Mouse (Mus musculus) cerebellum, postnatal 4 days (tissue): ENCODE results near the gene Srgap2.
"Not testable (repeated sequence)": the region's sequence is repeated elsewhere in the genome, so short reads cannot be mapped to it uniquely, and the experiment has no call there.

ENCODE experiments used
- DNase-seq, 2 experiments: peaks; one replicate each; pipeline ENCODE4 v3.0.0; 2022; ENCODE audit warnings: low spot score in 2 of 2, mixed read lengths in 1 of 2

Gene Srgap2

GRCm38 (mm10) chr1:131345422-131346419 is 181.4 kb downstream of the Srgap2 start:
- DNase-seq: no peak

DNA sequence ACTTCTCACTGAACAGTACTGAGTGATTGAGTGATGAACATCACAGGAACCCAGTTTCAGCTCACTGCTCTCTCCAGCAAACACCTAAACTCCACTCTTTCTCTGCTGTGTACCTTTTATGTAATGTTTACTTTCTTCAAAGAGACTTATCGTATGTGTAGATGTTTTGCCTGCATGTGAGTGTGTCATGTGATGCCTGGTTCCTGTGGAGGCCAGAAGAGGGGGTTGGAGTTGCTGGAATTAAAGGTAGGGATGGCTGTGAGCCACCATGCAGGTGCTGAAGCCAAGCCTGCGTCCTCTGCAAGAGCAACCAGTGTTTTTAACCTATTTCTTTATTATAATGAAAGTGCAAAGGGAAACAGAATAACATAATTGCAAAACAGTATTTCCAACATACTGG is 182.5 kb downstream of the Srgap2 start:
- DNase-seq: no peak

- no peak for DNase-seq
These were observed 191.1 kb downstream of the Srgap2 start for GRCm38 (mm10) chr1:131336017-131336416.

- DNase-seq: peak in 1 of 2 experiments; percentile 64
These were observed 191.5 kb downstream of the Srgap2 start for GRCm38 (mm10) chr1:131335604-131336003.

DNA sequence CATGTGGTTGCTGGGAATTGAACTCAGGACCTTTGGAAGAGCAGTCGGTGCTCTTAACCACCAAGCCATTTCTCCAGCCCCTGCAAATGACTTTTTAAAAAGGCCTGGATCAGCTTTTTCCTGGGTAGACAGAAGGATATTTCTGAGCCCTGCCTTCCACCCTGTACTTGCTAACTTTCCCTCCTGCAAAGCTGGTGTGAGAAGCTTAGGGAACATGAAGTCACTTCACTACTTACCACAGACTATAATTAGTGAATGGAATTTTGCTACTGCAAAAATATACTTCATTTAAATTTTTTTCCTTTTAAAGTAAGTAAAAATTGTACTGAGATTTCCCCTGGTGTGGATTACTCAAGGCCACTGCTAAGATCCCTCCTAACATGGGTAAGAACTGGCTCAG is 196.0 kb downstream of the Srgap2 start:
- no peak for DNase-seq

DNA sequence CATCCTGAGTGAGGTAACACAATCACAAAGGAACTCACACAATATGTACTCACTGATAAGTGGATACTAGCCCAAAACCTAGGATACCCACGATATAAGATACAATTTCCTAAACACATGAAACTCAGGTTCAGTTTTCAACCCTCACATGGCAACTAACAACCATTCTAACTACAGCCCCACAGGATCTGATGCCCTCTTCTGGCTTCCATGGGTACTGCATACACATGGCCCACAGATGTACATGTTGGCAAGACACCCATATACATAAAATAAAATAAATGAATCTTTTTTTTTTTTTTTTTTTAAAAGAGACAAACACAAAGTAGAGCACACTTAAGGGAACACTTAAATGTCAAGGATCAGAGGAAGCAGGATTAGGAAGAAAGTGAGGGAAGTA is 198.1 kb downstream of the Srgap2 start:
- not testable (repeated sequence) for DNase-seq

DNA sequence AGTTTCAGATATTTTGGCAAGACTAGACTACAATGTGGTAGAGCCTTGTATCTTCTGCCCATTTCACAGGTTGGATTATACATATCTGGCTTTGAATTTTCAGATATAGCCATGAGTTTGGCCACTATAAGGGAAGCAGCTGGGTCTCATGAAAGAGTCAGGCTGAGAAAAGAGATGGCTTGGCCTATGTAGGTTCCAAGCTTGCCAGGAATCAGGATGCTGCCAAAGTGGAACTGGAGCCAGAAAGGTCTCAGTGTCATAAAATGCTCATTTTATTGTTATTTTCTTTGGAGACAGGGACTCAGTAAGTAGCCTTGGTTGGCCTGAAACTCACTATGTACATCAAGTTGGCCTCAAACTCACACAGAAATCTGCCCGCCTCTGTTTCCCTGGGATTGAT is 200.0 kb downstream of the Srgap2 start:
- DNase-seq: no peak

DNA sequence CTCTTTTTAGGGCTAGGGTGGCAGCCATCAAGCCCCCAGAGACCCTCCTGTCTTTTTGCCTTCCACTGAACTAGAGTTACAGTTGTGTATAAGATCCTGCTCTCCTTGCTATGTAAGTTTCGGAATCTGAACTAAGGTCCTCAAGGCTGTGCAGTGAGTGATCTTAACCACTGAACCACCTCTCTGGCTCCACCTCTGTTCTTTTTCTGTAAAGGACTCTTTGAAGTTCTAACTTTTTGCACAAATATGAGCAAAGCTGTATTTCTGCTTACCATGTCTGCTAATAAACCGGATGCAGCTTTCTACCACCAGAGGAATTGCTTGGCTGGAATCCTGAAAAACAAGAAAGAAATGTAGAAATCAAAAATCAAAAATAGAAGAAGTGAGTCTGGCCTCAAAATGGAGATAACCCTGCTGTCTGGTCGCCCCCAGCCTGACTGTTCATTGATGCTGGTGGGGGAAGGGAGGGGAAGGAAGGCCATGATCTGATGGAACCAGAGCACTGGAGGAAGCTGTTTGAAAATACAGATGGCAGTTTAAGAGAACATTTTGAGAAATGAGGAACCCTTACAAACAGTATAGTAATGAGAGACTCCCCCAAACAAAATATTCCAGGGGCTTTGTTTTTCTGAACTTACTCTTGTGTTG is 202.2 kb downstream of the Srgap2 start:
- no peak for DNase-seq

DNA sequence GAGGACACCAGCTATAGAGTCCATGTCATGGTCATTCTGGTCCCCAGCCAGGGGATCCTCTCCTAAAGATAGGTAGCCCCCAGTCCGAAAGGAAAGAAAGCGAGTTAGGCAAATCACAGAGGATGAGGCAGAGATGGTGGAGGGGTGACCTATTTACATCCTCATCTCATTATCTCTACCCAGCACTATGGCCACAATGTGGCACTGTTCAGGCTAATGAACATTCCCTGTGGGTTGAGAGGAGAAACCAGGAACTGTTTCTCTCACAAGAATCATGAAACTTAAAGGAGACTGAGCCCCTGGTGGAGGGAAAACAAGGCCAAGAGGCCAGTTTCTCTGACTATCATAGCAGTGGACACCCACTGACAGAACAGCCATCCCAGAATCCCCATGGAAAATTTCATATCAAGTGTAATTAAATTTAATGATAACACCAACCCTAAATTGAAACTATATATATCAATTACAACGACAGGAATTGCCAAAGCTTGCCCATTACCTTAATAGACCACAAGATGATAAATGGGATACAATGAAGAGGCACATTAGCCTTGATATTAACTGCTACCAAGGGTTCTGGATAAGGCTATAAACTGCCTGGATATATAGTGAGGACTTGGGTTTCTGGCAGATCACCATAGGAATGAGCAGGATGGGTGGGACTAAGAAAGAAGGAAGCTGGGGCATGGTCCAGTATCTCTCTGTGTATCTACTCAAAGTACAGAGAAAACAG is 207.4 kb downstream of the Srgap2 start:
- DNase-seq: no peak

GRCm38 (mm10) chr1:131318397-131318796 is 208.8 kb downstream of the Srgap2 start:
- no peak for DNase-seq

- no peak for DNase-seq
These were observed 209.5 kb downstream of the Srgap2 start for GRCm38 (mm10) chr1:131317625-131318024.

- DNase-seq: no peak
These were observed 215.9 kb downstream of the Srgap2 start for GRCm38 (mm10) chr1:131311284-131311683.

- DNase-seq: peak in 1 of 2 experiments; percentile 80
These were observed 216.8 kb downstream of the Srgap2 start for GRCm38 (mm10) chr1:131310237-131310818.

DNA sequence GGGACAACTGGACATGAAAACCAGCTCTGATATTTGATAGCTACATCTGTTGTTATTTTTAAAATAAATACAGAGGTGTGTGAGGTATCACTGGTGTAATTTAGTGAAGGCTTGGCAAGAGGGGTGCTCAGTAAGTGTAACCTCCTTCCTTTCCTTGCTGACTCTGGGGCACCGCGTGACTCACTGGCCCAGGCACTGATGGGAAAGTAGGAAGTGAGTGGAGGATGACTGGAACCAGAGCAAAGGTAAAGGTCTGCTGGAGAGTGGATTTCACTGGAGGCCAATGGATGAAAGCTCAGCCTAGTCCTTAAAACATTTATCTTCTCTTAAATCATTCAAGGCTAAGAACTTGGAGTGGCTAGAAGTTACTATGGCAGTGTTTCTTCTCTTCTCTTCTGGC is 226.4 kb downstream of the Srgap2 start:
- no peak for DNase-seq

GRCm38 (mm10) chr1:131299788-131300187 is 227.4 kb downstream of the Srgap2 start:
- peak in 1 of 2 experiments; percentile 66 for DNase-seq

- DNase-seq: no peak
These were observed 227.9 kb downstream of the Srgap2 start for GRCm38 (mm10) chr1:131299240-131299639.

DNA sequence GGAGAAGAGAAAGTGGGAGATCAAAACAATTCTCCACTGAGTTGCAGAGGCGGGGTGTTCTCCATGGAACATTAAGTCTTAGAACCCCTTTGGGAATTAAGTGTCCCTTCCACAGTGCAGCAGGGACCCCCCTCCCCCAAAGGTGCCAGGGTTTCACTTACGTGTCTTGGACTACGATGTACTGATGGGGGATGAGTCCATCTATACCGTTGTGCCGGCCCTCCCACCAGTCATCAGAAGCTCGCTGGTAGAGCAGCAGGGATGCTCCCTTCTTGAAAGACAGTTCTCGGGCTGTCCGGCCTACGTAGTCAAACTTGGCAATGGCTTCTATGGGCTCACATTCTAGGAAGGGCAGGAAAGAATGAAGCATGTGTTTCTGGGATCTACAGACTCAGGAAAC is 229.0 kb downstream of the Srgap2 start:
- peak in 1 of 2 experiments; percentile 8 for DNase-seq

- peak in 1 of 2 experiments; percentile 14 for DNase-seq
These were observed 230.4 kb downstream of the Srgap2 start for GRCm38 (mm10) chr1:131296726-131297125.

- DNase-seq: peak in 1 of 2 experiments; percentile 60
These were observed 232.0 kb downstream of the Srgap2 start for GRCm38 (mm10) chr1:131295200-131295599.

GRCm38 (mm10) chr1:131293922-131294250 is 233.3 kb downstream of the Srgap2 start:
- no peak for DNase-seq

DNA sequence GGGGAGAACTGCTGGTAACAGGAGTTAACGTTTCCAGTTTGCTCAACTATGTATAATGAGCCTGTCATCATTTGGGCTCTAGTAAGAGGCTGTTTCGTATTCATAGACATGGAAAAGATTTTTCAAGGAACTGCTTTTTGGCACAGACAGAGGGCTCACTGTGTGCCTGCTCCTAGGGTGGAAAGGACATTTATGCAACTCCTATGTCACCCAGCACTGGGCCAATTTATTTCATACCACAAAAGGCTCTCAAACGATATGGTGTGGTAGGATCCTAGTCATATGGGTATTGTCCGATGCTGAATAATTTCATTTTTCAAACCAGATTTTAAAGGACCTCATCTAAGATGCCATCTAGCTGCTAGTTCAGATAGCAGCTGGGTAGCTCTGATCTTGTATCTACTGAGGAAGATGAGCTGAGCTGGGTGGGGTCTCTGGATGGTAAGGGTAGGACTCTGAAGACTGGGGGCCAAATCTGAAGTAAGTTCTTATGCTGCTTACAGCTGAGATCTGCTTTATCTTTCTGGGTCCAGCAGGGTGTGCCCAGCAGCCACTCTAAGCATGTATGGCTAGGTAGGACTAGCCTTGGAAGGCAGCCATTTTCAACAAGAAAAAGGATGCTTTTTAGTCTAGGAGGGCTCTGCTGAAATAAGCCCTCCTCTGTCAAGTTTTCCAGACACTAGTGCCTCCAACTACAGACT is 233.8 kb downstream of the Srgap2 start:
- no peak for DNase-seq
